Mouse (Mus musculus): ENCODE results near the gene Iqcc.

DNA sequence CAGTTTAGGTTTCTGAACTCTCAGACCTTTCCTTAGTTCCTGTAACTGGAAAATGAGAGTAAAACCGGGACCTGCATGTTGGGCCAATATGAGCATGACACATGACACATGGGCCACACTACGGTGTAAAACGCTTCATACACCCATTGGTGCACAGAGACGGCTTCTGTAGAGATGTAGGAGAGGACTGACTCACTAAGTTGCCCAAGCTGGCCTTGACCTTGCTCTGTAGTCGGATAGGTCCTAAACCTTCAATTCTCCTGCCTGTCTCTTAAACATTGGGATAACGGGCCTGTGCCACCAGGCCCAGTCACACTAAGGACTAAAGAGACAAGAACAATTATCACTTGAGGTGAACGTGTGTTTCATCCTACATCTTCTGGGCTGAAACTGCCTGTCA, 50.5 kb downstream of the Iqcc start:
- TF ChIP-seq GATA1 (IDR thresholded peaks at IDR 0.05; ENCODE audit: borderline replicate concordance, low read length) (no peak), FLI1 (IDR thresholded peaks at IDR 0.05; ENCODE audit: low read length) (no peak)
